ENCODE assay signal across 24 mouse cellular contexts in genomic region chr6:72506104-72506503, GRCm38 (mm10). TPM values are rescaled to one million over a fixed set of nuclear protein-coding genes. Genes with fewer than 3 reads are reported as not detected.
DNase-seq lines count a peak whose midpoint lies in the region; TF ChIP-seq lines count a peak whose summit lies in the region.
"Had no signal": no experiment of that assay in that cellular context is flagged by ENCODE, and none has a peak within 500 bp of the region (broad histone marks: within the 10 kb centered on the region; RNA-seq: fewer than 3 reads in every experiment).

No protein-coding gene starts in this region.

- H3K4me1 ChIP-seq in testis, adult 2 months (ENCODE audit: control insufficient read depth, insufficient read depth, low read length), result peaks cover 4% of the 10 kb centered on the region
- H3K4me1 ChIP-seq: hindbrain, embryonic 12.5 days had no signal

- TF ChIP-seq CTCF in testis, adult 2 months (IDR thresholded peaks at IDR 0.05; ENCODE audit: control insufficient read depth, insufficient read depth, insufficient replicate concordance, low read depth, low read length), result no peak

- H3K4me3 ChIP-seq in testis, adult 2 months (ENCODE audit: control insufficient read depth, low read depth, low read length), result no peak overlapping the region
- H3K4me3 ChIP-seq: embryonic facial prominence, embryonic 15.5 days; erythroblast, embryonic 14.5 days; forebrain, embryonic 10.5 days; gastrocnemius, adult 2 months; heart, embryonic 13.5 days; hindbrain, embryonic 12.5 days had no signal

- no peak for TF ChIP-seq POLR2A in testis, adult 2 months (IDR thresholded peaks at IDR 0.05; ENCODE audit: control insufficient read depth, low read depth, low read length)

- no peaks in the 10 kb centered on the region for H3K36me3 ChIP-seq in testis, adult 2 months (ENCODE audit: control insufficient read depth, insufficient read depth, low read length)
- H3K36me3 ChIP-seq: embryonic facial prominence, embryonic 15.5 days; forebrain, embryonic 10.5 days; heart, embryonic 13.5 days; hindbrain, embryonic 12.5 days had no signal

- DNase-seq in adrenal gland, postnatal 10 days, result peak; percentile 47
- DNase-seq in adrenal gland, postnatal 4 days (ENCODE audit: low spot score in 2 of 2), result no peak
- peak; percentile 73 for DNase-seq in kidney, adult 9 months
- DNase-seq in kidney, postnatal 14 days, result no peak
- no peak for DNase-seq in testis, postnatal 14 days (ENCODE audit: low spot score)
- no peak for DNase-seq in embryo, embryonic 9.5 days (ENCODE audit: extremely low spot score)
- DNase-seq: cerebellum, adult 2 months; cerebellum, postnatal 10 days; gastrocnemius, postnatal 25 days; heart, postnatal 4 days had no signal

- H3K27me3 ChIP-seq in testis, adult 2 months (ENCODE audit: control insufficient read depth, insufficient read depth, low read length), result no peaks in the 10 kb centered on the region
- H3K27me3 ChIP-seq: CH12.LX; embryonic facial prominence, embryonic 15.5 days; heart, embryonic 13.5 days; hindbrain, embryonic 12.5 days; Patski had no signal

- 0 out of 2 replicates have a peak overlapping the region, but pooled peaks have one; percentile 12 for H3K27ac ChIP-seq in testis, adult 2 months (ENCODE audit: control insufficient read depth, insufficient read depth, low read depth, low read length)
- H3K27ac ChIP-seq: embryonic facial prominence, embryonic 15.5 days; forebrain, embryonic 10.5 days; gastrocnemius, adult 2 months; heart, embryonic 13.5 days; hindbrain, embryonic 12.5 days had no signal

RNA-seq across cellular contexts. Expression of gene Sh2d6, which starts 15.4 kb away (rescaled TPM):
- under 1 TPM; 0.27 to 0.48 TPM for total RNA-seq in adrenal gland, postnatal 10 days (2021)
- under 1 TPM; 0.76 to 0.78 TPM for total RNA-seq in adrenal gland, postnatal 4 days (2021)
- 76.8 and 77.0 TPM in 2 replicates for polyA plus RNA-seq in testis, adult 2 months (2012; rRNA removed)
- total RNA-seq: heart, adult 8-10 months had no signal
- polyA plus RNA-seq: activated CD4-positive, CD25-positive, alpha-beta regulatory T cell, adult 4 months; embryonic facial prominence, embryonic 11.5 days; erythroblast, embryonic 14.5 days; heart, postnatal 0 days; inflammation-experienced regulatory T-cells, adult 6 months had no signal

RNA-seq across cellular contexts. Expression of gene Capg, which starts 38.1 kb away (rescaled TPM):
- total RNA-seq in adrenal gland, postnatal 10 days (2021), result 10 to 100 TPM; 28.1 to 33.5 TPM
- total RNA-seq in adrenal gland, postnatal 4 days (2021), result 10 to 100 TPM; 48.9 to 55.2 TPM
- polyA plus RNA-seq in testis, adult 2 months (2012; rRNA removed), result 1.3 and 4.1 TPM in 2 replicates

Comparison
In these comparisons a context has a peak if more than half of its experiments do, and no peak if none do; other contexts are left out.
1. DNase-seq: peak in adrenal gland, postnatal 10 days (single experiment) and kidney, adult 9 months (single experiment); none in adrenal gland, postnatal 4 days (0 of 2), kidney, postnatal 14 days (single experiment), testis, postnatal 14 days (single experiment) and embryo, embryonic 9.5 days (single experiment).